Mouse (Mus musculus): ENCODE measurements around the gene Gm44511. TPM values are rescaled to one million over a fixed set of nuclear protein-coding genes. Genes with fewer than 3 reads are reported as not detected.
"Not testable (repeated sequence)": the region's sequence is repeated elsewhere in the genome, so short reads cannot be mapped to it uniquely, and the experiment has no call there.

Gene Gm44511
- polyA plus RNA-seq, 1 experiment from 2014 or later, result not detected

DNA sequence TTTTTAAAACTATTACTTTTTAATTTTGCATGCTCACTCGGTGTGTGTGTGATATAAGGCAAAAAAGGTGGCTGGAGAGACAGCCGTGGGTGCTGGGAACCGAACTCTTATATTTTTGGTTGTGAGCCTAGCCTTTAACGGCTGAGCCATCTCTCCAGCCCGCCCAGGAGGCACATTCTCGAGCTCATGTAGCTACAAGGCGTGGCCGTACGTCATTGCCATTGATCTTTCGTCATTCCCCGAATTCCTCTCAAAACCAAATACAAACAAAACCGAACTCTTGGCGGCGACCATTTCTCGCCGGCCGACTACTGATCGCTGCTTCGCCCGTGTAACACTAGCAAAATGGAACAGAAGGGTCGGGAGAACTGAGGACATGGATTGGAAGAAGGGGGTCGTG lies 66.1 kb downstream of the Gm44511 start:
- not testable (repeated sequence) for H3K27me3 ChIP-seq (ENCODE audit: control insufficient read depth, insufficient read depth, low read length); H3K4me1 ChIP-seq (ENCODE audit: control insufficient read depth, insufficient read depth, low read length); H3K9me3 ChIP-seq (replicated peaks; ENCODE audit: control insufficient read depth, low read length); H3K4me2 ChIP-seq (ENCODE audit: low read depth, low read length); H3K36me3 ChIP-seq (replicated peaks; ENCODE audit: control insufficient read depth, insufficient read depth, low read depth, low read length)
- ATAC-seq (replicated peaks; ENCODE audit: insufficient number of reproducible peaks, low FRiP score, low TSS enrichment, low read depth) (peak; percentile 25; the same call in 1 of the 2 replicates), DNase-seq (ENCODE audit: low spot score) (peak; percentile 88)
- Histone ChIP-seq H3K4me3 (ENCODE audit: low read depth, low read length) (peak overlapping the region; percentile 58), H3K27ac (replicated peaks; ENCODE audit: low read depth, low read length) (0 out of 2 replicates have a peak overlapping the region, but pooled peaks have one; percentile 20), H3K9ac (replicated peaks; ENCODE audit: low read length) (peak overlapping the region; percentile 56)
- under 1% methylated on average over 22 of the region's 22 CpGs for WGBS

DNA sequence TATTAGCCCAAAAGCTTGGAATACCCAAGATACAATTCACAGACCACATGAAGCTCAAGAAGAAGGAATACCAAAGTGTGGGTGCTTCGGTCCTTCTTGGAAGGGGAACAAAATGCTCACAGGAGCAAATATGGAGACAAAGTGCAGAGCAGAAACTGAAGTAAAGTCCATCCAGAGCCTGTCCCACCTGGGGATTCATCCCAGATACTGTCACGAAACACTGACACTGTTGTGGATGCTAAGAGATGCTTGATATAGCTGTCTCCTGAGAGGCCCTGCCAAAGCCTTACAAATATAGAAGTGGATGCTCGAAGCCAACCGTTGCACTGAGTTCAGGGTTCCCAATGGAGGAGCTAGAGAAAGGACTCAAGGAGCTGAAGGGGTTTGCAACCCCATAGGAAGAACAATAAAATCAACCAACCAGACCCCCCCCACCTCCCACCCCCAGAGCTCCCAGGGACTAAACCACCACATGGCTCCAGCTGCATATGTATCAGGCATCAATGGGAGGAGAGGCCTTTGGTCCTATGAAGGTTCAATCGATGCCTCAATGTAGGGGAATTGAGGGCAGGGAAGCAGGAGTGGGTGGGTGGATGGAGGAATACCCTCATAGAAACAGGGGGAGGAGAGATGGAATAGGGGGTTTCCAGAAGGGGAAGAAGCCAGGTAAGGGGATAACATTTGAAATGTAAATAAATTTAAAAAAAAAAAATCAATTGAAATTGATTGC lies 66.7 kb downstream of the Gm44511 start:
- no peak overlapping the region for H3K9ac ChIP-seq (replicated peaks; ENCODE audit: low read length)
- H3K36me3 ChIP-seq (replicated peaks; ENCODE audit: control insufficient read depth, insufficient read depth, low read depth, low read length), result no peaks in the 10 kb centered on the region
- 78% methylated on average over 5 of the region's 5 CpGs for WGBS
- peak; percentile 4 for DNase-seq (ENCODE audit: low spot score)
- no peaks in the 10 kb centered on the region for H3K27me3 ChIP-seq (ENCODE audit: control insufficient read depth, insufficient read depth, low read length)
- no peaks in the 10 kb centered on the region for H3K4me1 ChIP-seq (ENCODE audit: control insufficient read depth, insufficient read depth, low read length)
- ATAC-seq (replicated peaks; ENCODE audit: insufficient number of reproducible peaks, low FRiP score, low TSS enrichment, low read depth), result no peak
- H3K4me3 ChIP-seq (ENCODE audit: low read depth, low read length), result no peak overlapping the region
- H3K9me3 ChIP-seq (replicated peaks; ENCODE audit: control insufficient read depth, low read length), result no peaks in the 10 kb centered on the region
- H3K27ac ChIP-seq (replicated peaks; ENCODE audit: low read depth, low read length), result no peak overlapping the region
- H3K4me2 ChIP-seq (ENCODE audit: low read depth, low read length), result no peak overlapping the region

GRCm38 (mm10) chr6:128755402-128755763 lies 70.7 kb downstream of the Gm44511 start:
- not testable (repeated sequence) for H3K36me3 ChIP-seq (replicated peaks; ENCODE audit: control insufficient read depth, insufficient read depth, low read depth, low read length); ATAC-seq (replicated peaks; ENCODE audit: insufficient number of reproducible peaks, low FRiP score, low TSS enrichment, low read depth); H3K27me3 ChIP-seq (ENCODE audit: control insufficient read depth, insufficient read depth, low read length); DNase-seq (ENCODE audit: low spot score); H3K27ac ChIP-seq (replicated peaks; ENCODE audit: low read depth, low read length); H3K9ac ChIP-seq (replicated peaks; ENCODE audit: low read length); H3K4me2 ChIP-seq (ENCODE audit: low read depth, low read length); H3K4me3 ChIP-seq (ENCODE audit: low read depth, low read length); H3K9me3 ChIP-seq (replicated peaks; ENCODE audit: control insufficient read depth, low read length); H3K4me1 ChIP-seq (ENCODE audit: control insufficient read depth, insufficient read depth, low read length)
- 59% methylated on average over 4 of the region's 4 CpGs for WGBS

DNA sequence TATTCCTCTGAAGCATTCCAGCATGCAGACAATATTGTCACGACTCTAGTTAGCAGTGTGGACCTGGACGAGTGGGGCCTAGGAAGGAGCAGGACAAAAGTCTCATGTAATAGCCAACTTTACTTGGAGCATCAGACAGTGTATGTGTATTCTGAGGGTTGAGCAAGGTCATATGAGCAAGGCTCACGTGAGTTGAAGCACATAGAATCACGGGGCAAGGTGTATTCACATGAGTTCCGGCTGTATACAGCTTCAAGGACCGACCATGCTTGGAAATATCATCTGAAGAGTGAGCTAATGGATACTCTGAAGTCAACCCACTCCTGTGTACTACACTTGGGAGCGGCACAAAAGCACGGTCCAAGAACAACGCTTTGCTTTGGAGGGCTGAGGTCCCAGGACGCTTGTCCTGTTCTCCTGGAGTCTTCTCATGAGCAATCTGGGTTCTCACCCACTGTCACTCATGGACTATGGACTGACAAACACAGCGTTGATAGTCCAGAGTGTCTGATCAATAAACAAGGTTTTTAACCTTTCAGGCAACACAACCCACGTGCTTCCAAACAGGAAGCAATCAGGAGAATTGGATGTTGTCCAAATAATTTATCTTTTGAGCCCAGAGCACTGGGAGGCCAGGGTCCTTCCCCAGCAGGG lies 71.2 kb downstream of the Gm44511 start:
- H3K4me3 ChIP-seq (ENCODE audit: low read depth, low read length); H3K4me1 ChIP-seq (ENCODE audit: control insufficient read depth, insufficient read depth, low read length); DNase-seq (ENCODE audit: low spot score); H3K9ac ChIP-seq (replicated peaks; ENCODE audit: low read length); H3K36me3 ChIP-seq (replicated peaks; ENCODE audit: control insufficient read depth, insufficient read depth, low read depth, low read length); H3K4me2 ChIP-seq (ENCODE audit: low read depth, low read length); H3K9me3 ChIP-seq (replicated peaks; ENCODE audit: control insufficient read depth, low read length); H3K27me3 ChIP-seq (ENCODE audit: control insufficient read depth, insufficient read depth, low read length); H3K27ac ChIP-seq (replicated peaks; ENCODE audit: low read depth, low read length): not testable (repeated sequence)
- 81% methylated on average over 12 of the region's 12 CpGs for WGBS
- ATAC-seq (replicated peaks; ENCODE audit: insufficient number of reproducible peaks, low FRiP score, low TSS enrichment, low read depth), result 0 out of 2 replicates have a peak, but pooled peaks have one; percentile 11

DNA sequence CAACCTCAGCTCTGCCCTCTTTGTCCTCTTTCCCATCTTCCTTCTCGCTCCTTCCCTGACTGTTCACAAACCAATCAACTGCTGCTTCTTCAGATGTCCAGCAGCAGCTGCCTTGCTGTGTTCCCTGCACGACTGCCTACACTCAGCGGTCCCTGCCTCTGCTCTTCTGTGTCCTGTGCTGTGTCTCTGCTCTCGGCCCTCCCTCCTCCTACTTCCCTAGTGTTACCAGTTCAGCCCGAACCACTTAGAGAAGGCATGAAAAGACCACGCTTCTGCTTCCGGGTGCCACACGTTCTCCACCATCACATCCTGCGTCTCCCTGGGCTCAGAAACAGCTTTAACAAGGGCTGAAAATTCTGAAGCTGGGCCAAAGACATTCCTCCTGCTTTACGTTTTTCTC lies 71.8 kb downstream of the Gm44511 start:
- H3K4me3 ChIP-seq (ENCODE audit: low read depth, low read length); H3K4me1 ChIP-seq (ENCODE audit: control insufficient read depth, insufficient read depth, low read length); H3K36me3 ChIP-seq (replicated peaks; ENCODE audit: control insufficient read depth, insufficient read depth, low read depth, low read length); H3K4me2 ChIP-seq (ENCODE audit: low read depth, low read length); H3K27ac ChIP-seq (replicated peaks; ENCODE audit: low read depth, low read length); DNase-seq (ENCODE audit: low spot score); H3K9ac ChIP-seq (replicated peaks; ENCODE audit: low read length); H3K9me3 ChIP-seq (replicated peaks; ENCODE audit: control insufficient read depth, low read length); H3K27me3 ChIP-seq (ENCODE audit: control insufficient read depth, insufficient read depth, low read length): not testable (repeated sequence)
- peak; percentile 63; the same call in 1 of the 2 replicates for ATAC-seq (replicated peaks; ENCODE audit: insufficient number of reproducible peaks, low FRiP score, low TSS enrichment, low read depth)
- WGBS, result 47% methylated on average over 10 of the region's 10 CpGs

DNA sequence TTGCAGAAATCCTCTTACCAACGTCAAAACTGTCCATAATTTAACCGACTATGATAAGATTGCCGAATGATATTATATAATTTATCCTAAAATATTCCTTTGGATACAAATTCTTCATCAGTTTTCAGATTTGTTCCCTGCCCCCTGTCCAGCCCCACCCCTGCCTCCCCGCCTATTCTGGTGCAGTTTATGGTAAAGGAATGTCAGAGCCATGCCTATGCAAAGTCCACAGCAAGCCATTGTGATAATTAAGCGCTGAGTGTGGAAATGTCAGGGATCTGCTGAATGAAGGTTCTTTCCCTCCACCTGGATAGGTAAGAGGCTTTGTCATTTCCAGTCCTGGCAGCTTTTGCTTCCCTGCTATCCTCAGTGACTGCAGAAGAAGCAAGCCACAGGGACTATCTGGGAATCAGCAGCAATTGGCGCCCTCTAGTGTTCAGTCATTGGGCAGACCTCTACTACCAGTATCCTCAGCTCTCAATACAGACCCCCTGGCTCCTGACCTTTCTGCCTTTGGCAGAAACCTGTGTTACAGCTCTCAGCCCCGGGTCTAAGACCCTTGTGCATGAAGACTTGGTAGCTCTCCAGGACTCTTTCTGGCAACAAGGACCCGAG lies 72.4 kb downstream of the Gm44511 start:
- WGBS, result 48% methylated on average over 7 of the region's 8 CpGs
- not testable (repeated sequence) for H3K4me1 ChIP-seq (ENCODE audit: control insufficient read depth, insufficient read depth, low read length)

DNA sequence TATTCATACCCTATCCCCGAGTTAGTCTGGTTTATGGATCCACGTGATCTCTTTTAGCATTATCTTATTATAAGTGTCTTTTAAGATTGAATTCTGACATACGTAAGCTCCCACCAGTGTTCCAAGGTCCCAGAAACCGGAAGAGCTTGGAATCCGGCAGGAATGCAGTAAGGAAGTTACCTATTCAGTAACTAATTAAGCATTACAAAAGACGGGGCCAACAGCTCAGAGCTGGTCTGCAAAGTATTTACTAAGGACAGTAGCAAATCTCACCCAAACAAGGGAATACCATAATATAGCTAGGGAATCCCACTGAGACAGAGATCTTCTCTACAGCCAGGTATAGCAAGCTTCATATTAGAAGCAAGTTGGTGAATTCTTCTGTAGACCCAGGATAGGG lies 79.1 kb downstream of the Gm44511 start:
- not testable (repeated sequence) for H3K9ac ChIP-seq (replicated peaks; ENCODE audit: low read length); ATAC-seq (replicated peaks; ENCODE audit: insufficient number of reproducible peaks, low FRiP score, low TSS enrichment, low read depth); H3K4me1 ChIP-seq (ENCODE audit: control insufficient read depth, insufficient read depth, low read length); H3K36me3 ChIP-seq (replicated peaks; ENCODE audit: control insufficient read depth, insufficient read depth, low read depth, low read length); H3K9me3 ChIP-seq (replicated peaks; ENCODE audit: control insufficient read depth, low read length); H3K27ac ChIP-seq (replicated peaks; ENCODE audit: low read depth, low read length); H3K4me2 ChIP-seq (ENCODE audit: low read depth, low read length); H3K4me3 ChIP-seq (ENCODE audit: low read depth, low read length); H3K27me3 ChIP-seq (ENCODE audit: control insufficient read depth, insufficient read depth, low read length); DNase-seq (ENCODE audit: low spot score)
- WGBS, result 76% methylated on average over 6 of the region's 6 CpGs

More for the DNA sequence above, 72.4 kb downstream of the Gm44511 start:
- H3K27ac ChIP-seq (replicated peaks; ENCODE audit: low read depth, low read length); H3K36me3 ChIP-seq (replicated peaks; ENCODE audit: control insufficient read depth, insufficient read depth, low read depth, low read length); H3K9ac ChIP-seq (replicated peaks; ENCODE audit: low read length); H3K4me3 ChIP-seq (ENCODE audit: low read depth, low read length); H3K4me2 ChIP-seq (ENCODE audit: low read depth, low read length); H3K27me3 ChIP-seq (ENCODE audit: control insufficient read depth, insufficient read depth, low read length); H3K9me3 ChIP-seq (replicated peaks; ENCODE audit: control insufficient read depth, low read length): not testable (repeated sequence)
- DNase-seq (ENCODE audit: low spot score) (peak; percentile 83), ATAC-seq (replicated peaks; ENCODE audit: insufficient number of reproducible peaks, low FRiP score, low TSS enrichment, low read depth) (peak; percentile 90)

DNA sequence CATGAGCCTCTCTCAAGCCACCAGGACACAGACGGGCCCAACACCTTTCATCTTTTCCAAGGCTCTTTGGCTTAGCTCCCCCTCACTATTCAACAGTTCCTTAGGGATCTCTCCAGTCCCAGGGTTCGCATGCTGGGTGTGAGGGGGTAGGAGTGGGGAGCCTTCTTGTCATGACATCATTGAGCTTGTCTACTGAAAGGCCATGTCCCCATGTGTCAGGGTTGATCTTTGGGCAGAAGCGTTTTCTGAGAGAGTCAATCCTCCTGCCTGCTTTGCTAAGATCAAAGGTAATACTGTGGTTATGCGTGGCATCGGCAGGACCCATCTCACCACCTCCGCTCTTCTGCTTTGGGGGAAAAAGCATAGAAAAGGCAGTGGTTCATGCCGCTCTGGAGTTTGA lies 88.7 kb downstream of the Gm44511 start:
- H3K27ac ChIP-seq (replicated peaks; ENCODE audit: low read depth, low read length), result no peak overlapping the region
- H3K4me1 ChIP-seq (ENCODE audit: control insufficient read depth, insufficient read depth, low read length), result no peaks in the 10 kb centered on the region
- no peaks in the 10 kb centered on the region for H3K9me3 ChIP-seq (replicated peaks; ENCODE audit: control insufficient read depth, low read length)
- no peak overlapping the region for H3K9ac ChIP-seq (replicated peaks; ENCODE audit: low read length)
- H3K27me3 ChIP-seq (ENCODE audit: control insufficient read depth, insufficient read depth, low read length), result no peaks in the 10 kb centered on the region
- no peak overlapping the region for H3K4me2 ChIP-seq (ENCODE audit: low read depth, low read length)
- no peak overlapping the region for H3K4me3 ChIP-seq (ENCODE audit: low read depth, low read length)
- ATAC-seq (replicated peaks; ENCODE audit: insufficient number of reproducible peaks, low FRiP score, low TSS enrichment, low read depth) (no peak), DNase-seq (ENCODE audit: low spot score) (no peak)
- WGBS, result 86% methylated on average over 7 of the region's 7 CpGs
- H3K36me3 ChIP-seq (replicated peaks; ENCODE audit: control insufficient read depth, insufficient read depth, low read depth, low read length), result no peaks in the 10 kb centered on the region
